Mouse (Mus musculus): ENCODE measurements around the gene Capn1.
A peak's percentile ranks its signal among the peaks of the same experiment; 100 is the strongest.

Gene Capn1

DNA sequence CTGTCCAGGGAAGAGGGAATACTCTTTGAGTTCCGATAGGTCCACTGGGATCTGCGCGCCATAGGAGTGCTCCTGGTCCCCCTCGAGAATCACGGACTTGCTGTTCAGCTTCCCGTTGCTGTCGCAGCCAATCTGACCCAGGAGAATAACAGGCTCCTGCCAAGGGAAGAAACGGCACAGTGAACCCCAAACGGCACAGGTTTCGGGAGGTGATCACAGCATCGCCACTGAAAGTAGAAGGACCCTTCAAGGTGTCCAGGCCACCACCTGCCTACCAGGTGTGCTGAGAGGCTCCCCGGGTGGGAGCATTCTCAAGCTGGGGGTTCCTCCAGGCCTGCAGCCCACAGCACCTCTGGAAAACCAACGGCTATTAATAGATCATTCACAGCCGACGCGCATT lies 64.1 kb downstream of the Capn1 start:
- no peak for DNase-seq

DNA sequence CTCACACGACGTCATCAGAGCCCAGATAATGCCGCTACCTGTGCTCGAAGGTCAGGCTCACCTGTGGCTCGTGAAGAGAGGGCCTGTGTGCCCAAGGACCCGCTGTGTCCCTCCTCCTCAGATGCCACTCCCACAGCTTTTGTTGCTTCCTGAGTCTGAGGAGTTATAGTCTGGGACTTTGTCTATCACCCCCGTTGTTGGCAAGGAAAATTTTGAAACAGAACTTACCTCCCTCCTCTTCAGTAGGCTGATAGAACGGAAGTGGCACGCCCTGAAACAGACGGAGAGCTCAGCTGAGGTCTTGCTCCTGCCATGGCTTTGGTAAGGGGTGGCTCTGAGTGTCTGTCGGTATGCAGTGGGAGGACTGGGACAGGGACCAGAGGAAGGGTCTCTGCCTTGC lies 65.5 kb downstream of the Capn1 start:
- DNase-seq = no peak

DNA sequence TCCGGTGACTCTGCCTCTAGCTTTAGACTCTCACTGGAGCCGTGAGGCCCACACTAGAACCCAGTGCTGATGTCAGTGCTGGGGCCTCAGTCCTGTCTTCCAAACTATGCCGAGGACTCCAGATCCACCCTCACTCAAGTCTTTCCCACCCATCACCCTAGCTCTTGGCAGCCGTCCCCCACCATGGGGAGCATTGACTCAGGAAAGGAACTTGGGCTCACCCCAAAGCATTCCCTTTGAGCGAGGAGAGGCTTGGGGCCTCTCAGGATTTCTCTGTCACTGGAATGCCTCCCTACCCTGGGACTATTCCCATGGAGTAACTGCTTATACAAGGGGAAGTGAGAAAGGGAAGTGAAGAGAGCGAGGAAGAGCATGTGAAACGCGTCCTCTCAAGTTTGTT lies 69.8 kb downstream of the Capn1 start:
- DNase-seq = no peak

DNA sequence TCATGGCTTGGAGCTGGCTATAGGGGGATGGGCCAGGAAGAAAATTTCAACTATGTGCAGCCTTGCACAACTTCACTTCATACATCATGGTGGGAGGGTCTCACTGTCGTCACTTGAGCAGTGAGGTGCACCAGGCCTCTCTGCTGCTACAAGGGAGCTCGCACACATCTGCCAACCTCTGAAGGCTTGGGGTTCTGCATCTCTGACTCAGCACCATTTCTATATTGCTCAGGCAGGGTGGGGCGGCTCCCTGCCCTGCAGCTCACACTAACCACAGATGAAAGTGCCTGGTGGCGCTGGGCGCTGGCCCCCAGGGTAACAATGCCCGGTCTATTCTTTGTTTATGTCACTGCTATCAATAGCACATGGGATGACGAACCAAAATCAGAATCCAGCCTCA lies 70.7 kb downstream of the Capn1 start:
- peak; percentile 49 for DNase-seq

DNA sequence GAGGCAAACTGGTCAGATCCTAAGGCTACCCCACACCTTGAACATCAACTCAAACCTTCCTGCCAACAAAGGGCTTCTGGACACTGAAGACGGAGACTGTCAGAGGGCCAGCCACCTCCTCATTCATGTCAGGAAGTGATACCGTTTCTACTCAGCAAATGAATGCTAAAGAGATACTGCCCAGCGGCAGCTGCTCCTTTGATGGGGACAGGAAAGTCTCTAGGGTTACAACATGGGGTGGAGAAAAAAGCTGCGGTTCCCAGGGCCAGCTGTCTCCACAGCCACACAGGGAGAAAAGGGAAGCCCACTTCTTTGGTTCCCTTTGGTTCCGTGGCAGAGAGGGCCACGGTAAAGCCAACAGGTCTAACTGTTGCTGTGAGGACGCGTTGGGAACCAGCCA lies 71.6 kb downstream of the Capn1 start:
- DNase-seq = no peak

DNA sequence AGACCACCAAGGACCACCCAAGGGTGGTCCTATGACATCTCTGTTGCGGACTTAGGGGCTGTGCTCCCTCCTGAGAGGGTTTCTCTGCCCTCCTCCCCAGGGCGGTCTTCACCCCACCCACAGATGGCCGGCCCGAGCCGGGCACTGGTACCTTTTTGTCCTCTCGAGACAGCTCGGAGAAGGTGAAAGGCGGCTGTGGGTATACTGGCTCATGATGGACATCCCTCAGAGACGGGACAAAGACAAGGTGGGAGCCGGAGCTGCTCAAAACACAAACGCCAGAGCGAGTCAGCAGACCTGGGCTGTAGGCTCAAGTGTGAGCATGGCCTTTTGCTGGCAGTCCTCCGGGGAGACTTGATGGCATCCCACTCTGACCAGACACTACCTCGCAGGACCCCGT lies 72.3 kb downstream of the Capn1 start:
- no peak for DNase-seq

DNA sequence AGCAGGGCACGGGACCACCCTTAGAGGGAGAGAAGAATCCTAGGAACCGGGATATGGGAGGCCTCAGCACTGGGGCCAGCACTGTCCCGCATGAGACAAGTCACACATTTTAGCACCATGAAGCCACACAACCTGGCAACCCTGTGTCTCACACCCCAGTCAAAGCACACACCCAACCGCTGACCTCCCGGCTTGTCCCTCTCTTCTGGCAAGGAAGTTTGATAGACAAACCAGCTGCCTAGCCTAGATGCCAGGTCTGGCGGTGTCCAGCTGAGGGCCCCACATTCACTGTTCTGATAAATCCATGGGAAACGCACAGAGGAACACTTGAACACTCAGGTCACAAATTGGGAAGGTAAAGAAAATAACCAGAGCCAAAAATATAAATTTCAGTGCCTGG lies 73.1 kb downstream of the Capn1 start:
- DNase-seq = no peak

DNA sequence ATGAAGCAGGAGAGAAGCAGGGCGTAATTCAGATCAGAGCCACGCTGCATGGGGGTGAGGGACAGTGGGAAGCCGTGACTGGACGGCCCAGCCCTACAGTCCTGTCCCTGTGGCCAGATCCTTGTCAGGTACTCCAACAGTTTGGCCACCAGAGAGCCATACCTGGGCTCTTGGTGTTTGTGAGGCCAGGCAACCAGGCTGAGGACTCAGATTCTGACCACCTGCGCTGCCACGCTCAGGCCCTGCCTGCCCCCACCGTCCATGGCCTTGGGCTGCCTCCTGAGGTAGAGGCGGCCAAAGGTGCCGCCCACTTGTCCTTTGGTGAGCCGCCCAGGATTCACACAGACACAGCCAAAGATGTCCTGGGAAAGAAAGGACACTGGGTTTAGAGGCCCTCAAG lies 75.0 kb downstream of the Capn1 start:
- DNase-seq = no peak

DNA sequence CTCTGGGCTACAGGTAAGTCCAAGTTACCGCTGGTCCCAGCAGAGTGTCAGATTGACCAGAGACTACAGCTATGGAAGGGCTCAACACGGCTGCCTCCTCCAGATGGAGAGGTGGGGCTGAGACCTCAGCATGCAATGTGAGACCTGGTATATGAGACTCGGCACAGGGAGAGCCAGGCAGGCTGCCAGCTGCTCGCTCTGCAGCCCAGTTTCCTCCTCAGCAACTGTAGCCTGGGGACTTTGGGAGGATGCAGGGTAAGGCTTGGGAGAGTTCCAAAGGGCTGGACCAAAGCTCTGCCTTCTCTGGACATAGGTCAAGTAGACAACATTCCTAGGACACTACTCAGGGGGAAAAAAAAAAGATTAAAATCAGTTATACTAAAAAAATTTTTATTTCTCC lies 75.5 kb downstream of the Capn1 start:
- DNase-seq = no peak

DNA sequence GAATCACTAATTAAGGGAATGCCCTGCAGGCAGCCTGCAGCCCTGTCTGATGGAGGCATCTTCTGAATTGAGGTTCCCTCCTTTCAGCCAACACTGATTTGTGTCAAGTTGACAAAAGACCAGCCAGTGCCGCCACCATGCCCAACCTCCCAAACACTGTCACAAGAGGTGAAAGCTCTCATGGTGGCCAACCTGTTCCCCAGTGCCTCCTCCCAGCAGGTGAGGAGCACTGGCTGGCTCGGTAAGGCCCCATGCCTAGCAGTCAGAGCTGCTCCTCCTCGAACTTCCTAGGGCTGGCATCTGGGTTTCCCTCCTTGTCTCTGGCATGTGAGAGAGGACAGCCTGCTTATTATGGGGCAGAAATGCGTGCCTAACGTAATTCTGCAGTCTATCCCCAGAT lies 76.0 kb downstream of the Capn1 start:
- DNase-seq = no peak
